Mouse (Mus musculus) liver (tissue): ENCODE results near the gene Lcor.

ENCODE experiments used
- DNase-seq: peaks from one replicate; pipeline ENCODE4 v3.0.0-alpha.2; 2020; ENCODE audit warnings: mixed read lengths

Lcor gene

DNA sequence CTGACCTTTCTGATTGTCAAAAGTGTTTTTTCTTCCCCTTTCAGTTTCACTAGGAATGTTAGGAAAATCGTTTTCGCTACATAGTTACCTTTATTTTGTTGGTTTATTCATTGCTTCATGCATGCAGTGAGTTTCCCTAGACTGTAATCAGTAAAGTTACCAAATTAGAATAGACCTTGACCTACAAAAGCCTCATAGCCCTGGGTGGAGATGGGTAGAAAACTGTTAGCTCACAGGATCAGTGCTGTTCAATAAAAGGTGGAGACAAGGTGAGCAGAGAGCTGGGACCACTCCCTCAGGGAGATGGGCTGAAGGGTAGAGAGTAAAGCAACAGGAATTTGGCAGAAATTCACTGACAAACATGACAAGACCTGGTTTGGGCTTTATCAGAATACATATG is 91.3 kb downstream of the Lcor start:
- no peak for DNase-seq

DNA sequence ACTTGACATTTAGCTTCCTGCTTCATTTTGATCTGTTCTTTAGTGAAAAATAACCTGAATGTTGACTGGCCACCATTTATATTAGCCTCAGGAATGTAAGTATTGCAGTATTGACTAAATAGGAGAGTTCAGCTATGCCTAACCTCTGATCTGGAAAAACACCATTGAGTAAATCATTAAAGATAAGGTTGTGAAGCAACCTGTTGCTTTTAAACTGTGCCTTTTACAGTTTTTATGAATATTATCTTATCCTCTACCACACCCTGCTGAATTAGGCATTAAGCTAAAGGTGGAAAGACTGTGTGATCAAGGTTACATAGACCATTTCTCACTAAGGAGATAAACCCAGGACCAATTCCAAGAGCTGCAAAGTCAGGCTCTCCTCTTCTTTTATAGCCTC is 95.1 kb downstream of the Lcor start:
- no peak for DNase-seq

DNA sequence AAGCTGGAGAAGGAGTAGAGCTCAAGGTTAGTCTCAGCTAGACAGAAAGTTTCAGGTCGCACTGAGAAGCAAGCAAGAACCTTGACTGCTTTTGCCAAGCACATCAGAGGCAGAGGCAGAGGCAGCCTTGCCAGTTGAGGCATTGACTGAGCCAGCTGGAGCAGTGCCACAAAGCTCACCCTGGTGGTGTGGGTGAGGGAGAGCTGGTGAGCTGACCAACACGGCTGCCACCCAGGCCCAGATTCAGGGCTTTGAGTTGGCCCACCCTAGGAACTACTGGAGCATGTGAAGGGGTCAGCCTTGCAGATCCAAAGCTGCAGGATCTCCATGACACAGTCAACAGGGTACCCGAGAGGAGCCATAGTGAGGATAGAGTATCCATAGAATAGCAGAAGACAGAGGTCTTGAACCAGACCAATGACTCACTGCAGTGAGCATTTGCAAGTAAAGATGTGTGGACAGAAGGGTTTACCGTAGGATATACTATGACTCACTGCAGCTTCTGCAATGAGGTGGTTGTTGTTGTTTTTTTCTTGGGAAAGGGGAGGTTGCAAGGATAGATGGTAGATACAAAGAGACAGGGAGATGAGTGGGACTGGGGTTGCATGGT is 97.0 kb downstream of the Lcor start:
- no peak for DNase-seq

DNA sequence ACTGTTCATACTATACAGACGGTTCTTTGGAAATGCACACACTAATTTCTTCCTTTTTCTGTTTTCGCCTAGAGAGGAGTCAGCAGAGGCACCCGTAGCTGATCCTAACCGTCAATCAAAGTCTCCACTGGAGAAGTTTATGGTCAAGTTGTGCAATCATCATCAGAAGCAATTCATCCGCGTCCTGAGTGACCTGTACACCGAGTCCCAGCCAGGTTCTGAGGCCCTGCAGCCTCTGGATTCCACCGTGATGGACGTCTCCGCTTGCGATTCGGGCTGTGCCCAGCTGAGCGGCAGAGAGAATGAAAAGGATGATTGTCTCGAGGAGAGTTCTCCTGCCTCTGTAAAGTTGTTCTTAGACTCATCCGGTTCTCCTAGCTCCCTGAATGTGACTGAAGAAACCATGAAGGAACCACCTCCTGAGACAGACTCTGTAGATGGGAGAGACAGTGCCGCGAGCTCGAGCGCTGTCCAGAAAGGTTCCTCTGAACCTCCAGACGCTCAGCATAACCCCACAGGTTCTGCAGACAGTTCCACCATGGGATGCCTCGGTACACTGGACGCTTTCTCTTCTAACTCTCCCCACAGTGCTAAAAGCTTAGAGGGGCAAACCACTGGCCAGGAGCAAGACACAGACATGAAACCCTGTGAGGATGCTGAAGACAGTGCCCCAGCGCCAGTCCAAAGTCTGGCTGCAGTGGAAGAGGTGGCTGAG is 99.4 kb downstream of the Lcor start, which contains the start of gene Gm340:
Gene Gm340, plus strand, starts transcription at position 665 of the 715 bp plus-strand sequence.
- DNase-seq: no peak

DNA sequence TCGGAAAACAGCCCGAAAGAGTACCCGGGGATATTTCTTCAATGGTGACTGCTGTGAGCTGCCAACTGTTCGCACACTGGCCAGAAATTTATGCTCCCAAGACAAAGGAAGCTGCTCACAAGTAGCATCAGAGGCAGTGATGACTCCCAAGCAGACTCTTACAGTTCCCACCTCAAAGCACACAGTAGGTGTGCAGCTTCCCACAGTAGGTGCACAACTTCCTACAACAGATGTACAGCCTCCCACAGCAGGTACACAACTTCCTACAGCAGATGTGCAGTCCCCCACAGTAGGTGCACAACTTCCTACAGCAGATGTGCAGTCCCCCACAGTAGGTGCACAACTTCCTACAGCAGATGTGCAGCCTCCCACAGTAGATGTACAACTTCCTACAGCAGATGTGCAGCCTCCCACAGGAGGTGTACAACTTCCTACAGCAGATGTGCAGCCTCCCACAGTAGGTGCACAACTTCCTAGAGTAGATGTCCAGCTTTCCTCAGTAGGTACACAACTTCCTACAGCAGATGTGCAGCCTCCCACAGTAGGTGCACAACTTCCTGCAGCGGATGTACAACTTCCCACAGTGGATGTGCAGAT is 100.6 kb downstream of the Lcor start:
- DNase-seq: no peak

DNA sequence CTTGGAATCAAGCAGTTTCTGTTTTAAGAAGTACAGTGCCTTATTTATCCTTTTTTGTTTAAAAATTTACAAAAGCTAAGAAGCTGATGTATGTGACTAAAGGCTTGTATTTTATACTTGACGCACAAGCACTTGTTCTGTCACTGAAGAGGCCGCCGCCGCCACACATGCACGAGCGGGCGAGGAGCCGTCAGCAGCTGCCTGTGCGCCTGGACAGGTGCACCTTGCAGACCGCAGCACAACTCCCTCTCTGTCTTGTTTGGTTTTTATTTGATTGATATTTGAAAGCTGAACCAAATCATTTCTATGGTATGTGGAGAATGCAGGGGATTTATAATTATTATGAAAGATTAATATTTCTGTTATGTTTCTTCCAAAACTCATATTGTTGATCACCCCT is 104.3 kb downstream of the Lcor start:
- no peak for DNase-seq

DNA sequence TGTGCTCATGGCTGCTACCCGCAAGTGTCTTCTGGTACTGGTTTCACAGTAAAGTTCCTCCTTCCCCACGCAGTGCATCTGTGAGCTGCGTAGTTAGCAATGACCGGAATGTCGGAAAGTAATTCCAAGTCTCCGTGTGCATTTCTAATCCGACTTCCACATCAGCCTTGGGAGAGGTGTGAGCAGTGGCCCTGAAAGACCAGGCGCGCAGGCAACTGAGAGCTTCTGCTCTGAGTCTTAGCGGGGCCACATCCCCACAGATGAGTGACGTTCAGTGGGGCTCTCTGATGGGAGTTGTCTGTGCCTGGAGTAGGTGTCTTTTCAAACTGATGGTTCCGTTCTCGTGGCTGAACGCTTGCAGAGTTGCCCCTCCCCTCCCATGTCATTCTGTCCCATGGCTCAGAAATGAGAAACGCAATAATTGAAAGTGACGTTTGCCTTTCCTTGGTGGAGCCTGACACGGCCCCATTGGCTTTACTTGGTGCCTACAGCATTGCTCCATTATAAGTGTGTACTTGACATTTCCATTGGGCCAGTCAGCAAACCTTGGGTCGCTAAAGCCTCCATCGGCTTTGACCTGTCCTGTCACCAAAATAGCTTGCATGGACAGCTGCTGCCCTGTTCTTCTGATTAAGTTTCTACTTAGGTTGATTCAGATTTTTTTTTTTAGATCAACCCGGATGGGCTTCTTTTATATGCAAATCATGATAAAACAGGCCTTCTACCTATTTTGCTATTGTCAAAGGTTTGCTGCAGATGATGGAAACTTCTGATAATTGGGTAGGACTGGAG is 105.2 kb downstream of the Lcor start:
- DNase-seq: no peak

DNA sequence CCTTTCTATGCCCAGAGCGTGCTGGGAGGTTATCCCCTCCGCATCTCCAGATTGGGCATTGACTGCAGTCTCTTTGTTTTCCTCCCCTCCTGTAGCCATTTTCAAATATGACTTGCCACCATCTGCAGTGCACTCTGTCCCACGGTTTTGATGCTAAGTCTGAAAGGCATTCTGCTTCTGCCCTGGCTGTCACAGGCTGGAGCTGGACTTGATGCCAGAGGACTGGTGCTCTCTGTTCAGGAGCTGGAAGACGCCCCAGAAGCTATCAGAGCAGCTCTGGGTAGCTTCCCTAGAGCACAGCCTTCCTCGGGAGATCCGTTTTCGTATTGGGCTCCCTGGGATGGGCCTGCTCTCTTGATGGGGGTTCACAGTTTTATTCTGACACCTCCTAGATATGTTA is 106.6 kb downstream of the Lcor start:
- no peak for DNase-seq

DNA sequence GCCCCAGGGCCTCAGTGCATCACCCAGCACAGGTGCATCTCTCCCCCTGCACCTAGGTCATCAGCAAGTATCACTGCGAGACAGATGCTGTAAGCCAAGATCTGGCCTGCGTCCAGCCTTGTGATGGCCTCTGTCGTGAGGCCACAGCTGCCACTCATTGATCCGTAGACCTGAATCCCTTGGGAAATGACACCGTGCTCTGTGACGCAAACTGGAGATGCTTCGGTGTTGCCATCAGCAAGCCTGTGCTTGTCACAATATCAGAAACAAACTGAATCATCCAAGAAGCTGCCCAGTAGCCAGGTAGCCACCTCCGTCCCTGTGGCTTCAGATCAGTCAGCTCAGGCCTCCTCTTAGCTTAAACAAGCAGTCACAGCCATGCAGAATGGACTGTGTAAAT is 107.2 kb downstream of the Lcor start:
- no peak for DNase-seq

DNA sequence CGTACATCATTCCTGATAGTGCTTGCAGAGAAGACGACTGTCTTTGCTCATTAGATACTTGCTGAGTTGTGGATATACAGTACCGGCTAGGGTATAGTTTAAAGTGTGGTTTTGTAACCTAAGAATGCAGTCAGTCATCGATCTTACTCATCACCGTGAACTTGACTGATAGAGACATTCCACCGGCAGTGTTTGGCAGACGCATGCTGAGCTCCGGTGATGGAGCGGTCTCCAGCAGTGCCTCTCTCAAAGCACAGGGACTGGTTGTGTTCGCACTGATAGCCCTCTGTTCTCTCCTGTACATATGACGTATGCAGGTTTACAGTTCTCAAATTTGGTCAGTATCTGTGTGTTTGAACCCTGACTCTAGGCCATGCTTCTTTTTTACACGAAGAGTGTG is 109.4 kb downstream of the Lcor start:
- no peak for DNase-seq

DNA sequence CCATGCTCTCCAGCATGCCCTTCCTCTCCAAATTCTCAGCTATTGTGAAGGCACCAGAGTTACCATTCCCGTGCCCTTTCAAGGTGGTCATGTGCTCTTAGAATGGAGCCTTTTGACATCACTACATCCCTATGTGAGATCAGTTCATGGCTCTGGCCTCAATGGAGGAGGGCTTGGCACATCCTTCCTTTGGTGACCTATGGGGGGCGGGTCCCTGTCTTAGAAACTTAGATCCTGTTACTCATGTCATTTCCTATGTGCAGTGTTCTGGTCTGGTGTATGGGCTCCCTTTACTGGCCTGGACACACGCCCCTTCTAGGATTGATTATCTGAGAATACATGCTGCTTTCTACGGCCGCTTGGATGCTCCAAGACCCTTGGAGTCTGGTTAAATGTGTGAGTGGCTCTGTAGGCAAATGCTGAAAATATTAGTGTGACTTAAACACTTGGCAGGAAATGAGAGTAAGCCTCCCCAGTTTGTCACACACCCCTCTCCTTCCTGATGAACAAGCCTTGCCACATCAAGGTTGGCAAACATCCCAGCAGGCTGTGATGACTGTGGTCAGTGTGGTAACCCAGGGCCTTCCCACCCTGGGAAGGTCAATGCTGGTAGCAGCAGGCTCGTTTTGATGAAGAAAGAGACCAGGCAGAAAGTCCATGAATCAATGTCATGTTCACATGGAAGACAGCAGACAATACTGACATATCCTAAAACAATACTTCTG is 114.9 kb downstream of the Lcor start:
- DNase-seq: peak; percentile 29

DNA sequence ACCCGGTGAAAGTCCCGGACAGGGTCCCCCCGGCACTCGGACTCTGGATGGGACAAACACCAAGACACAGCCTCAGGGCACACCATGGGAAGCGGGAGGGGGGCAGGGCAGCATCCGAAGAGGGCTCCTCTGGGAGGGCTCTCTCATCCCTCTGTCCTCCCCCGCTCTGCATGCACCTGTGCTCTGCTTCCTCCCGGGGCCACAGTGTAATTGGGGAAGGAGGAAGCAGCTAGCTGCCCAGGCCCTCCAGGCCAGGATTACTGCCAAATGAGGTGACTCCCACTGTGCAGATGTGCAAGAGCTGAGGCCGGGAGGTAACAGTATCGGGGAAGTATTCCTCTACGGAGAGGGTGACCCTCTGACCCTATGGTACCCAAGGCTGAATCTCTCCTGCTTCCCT is 118.2 kb downstream of the Lcor start:
- DNase-seq: no peak

DNA sequence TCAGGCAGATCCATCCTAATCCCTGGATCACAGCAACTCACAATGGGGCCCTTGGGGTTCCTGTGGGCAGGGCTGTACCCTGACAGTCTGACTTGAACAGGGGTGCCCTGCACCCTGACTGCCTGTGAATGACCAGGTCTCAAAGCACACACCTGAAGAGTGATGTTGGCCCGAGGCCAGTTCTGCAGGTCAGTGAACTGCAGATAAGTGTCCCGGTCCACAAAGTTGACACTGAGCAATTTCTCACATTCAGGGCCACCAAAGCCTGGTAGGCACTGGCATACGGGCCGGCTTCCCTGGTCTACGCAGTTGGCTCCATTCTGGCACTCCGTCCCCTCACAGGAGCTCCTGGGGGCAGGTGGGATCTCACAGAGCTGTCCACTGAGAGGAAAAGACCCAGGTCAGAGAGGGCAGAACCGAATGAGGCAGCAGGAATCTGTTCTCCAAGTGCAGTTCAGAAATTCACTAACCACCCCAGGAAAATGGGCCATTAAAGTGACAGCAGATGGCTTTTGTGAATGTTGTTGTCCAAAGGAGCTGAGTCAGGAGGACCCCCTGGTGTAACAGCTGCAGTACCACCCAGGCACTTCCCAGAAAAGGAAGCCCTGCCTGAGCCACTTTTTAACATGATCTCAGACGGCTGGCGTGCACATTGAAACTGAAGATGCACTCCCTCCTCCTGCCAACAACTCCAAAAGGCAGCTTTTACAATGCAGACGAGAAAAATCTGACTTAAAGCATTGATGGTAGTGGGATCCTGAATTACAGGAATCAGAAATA is 124.0 kb downstream of the Lcor start:
- DNase-seq: no peak

DNA sequence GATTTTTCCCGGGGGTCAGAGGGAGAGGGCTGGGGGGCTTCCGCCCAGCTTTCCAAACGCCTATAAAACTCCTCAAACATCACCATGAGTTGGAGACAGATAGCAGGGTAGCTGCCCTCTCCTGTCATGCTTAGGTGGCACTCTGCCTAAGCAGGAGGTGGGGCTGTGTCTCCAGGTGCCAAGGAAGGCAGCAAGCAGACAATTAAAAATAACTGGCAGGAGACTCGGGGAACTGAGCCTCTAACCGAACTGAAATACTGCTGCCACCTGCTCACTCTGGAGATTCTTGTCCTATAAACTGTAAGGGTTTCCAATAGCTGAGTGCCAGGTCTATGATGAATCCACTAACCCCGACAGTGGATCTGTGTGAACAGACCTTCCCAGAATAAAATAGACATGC is 129.2 kb downstream of the Lcor start:
- DNase-seq: no peak
